Mouse (Mus musculus): ENCODE results near the gene Slc44a3. TPM values are rescaled to one million over a fixed set of nuclear protein-coding genes. Genes with fewer than 3 reads are reported as not detected.

Slc44a3 gene
- total RNA-seq, 2 experiments from 2014 or later = not detected

- no peak for TF ChIP-seq CTCF (conservative IDR thresholded peaks at IDR 0.05)
- Histone ChIP-seq H3K27ac (no peak overlapping the region), H3K4me3 (no peak overlapping the region)
- DNase-seq (ENCODE audit: low spot score in 2 of 2) = no peak
These were observed 51.2 kb downstream of the Slc44a3 start for GRCm38 (mm10) chr3:121480961-121481436.

DNA sequence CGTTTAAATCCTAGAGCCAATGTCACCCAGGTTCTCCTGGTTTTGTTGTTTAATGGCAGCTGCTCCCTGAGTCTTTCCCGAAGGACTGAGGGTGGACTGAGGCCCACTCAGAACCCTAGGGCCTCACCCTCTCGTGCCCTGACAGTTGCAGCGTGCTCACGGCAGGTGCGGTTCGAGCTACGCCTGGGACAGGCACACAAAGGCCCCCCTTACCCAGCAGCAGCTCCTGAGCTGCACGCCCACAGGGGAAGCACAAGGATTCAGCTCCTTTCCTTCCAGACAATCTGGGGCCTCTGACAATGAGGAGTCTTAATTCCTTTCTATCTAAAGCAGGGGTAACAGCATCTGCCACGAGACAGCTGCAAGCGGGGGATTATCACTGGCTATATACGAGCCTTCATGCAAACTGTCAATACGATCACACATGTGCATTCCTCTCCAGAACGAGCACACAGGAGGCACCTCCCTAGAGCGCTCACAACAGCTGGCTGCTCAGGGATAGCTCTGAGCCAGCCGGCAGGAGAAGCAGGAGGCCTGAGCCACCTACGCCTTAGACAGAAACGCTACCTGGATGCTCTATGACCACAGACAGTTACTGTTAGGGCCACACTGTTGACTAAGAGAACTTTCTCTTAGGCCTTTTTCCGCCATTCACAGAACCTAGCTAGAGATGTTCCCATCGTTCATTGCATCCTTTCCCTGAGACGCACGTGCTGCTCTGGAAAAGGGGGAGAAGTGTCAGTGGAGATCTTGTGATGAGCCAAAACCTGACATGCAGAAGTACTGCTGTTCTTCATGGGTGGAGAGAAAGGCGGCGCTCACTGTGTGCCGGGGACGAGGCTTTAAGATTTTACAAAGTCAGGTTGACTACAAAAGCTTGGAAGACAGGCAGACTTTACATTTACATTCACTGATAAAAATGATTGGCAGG, 51.9 kb downstream of the Slc44a3 start:
- no peak overlapping the region for H3K4me3 ChIP-seq
- no peak for DNase-seq (ENCODE audit: low spot score in 2 of 2)
- no peak for TF ChIP-seq CTCF (conservative IDR thresholded peaks at IDR 0.05)
- no peak overlapping the region for H3K27ac ChIP-seq

- no peak for TF ChIP-seq CTCF (conservative IDR thresholded peaks at IDR 0.05)
- no peak for DNase-seq (ENCODE audit: low spot score in 2 of 2)
- H3K27ac ChIP-seq = no peak overlapping the region
- H3K4me3 ChIP-seq = no peak overlapping the region
These were observed 57.5 kb downstream of the Slc44a3 start for GRCm38 (mm10) chr3:121474738-121475137.

DNA sequence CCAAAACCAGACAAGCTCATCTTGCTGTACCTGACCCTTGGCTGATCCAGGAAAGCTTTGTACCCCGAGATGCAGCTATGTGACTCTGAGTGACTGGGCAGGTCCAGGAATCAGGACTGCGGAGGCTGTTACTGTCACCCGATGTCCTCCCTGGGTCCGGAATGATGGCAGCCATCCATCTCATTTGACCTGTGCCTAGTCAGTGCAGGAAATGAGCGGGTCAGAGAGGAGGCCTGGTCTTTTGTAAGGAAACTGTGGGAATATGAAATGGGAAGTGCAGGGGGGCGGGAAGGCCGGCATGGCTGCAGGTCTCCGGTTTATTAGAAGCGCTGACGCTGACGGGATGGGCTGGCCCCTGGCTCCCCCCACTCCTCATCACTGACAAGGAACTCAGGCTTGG, 60.5 kb downstream of the Slc44a3 start:
- no peak for DNase-seq (ENCODE audit: low spot score in 2 of 2)
- no peak overlapping the region for H3K4me3 ChIP-seq
- H3K27ac ChIP-seq = no peak overlapping the region
- TF ChIP-seq CTCF (conservative IDR thresholded peaks at IDR 0.05) = no peak

- TF ChIP-seq CTCF (conservative IDR thresholded peaks at IDR 0.05) = no peak
- no peak for DNase-seq (ENCODE audit: low spot score in 2 of 2)
- peak overlapping the region; percentile 28; the same call in 1 of the 2 replicates for H3K27ac ChIP-seq
- no peak overlapping the region for H3K4me3 ChIP-seq
These were observed 62.8 kb downstream of the Slc44a3 start for GRCm38 (mm10) chr3:121469185-121469975.

DNA sequence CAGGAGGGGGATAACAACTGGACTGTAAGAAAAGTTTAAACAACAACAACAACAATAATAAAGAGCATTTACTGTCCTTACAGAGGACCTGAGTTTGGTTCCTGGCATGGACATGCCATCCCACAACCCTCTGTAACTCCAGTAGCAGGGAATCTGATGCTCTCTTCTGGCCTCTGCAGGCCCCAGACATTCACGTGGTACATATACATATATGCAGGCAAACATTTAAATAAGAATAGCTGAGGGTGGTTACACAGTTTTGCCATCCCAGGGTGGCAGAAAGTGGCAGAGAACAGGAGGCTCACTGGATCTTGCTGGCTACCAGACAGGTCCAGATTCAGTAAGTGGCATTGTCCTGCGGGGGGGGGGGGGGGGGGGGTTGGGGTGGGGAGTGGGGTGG, 64.1 kb downstream of the Slc44a3 start:
- H3K4me3 ChIP-seq = no peak overlapping the region
- H3K27ac ChIP-seq = no peak overlapping the region
- DNase-seq (ENCODE audit: low spot score in 2 of 2) = no peak
- no peak for TF ChIP-seq CTCF (conservative IDR thresholded peaks at IDR 0.05)

DNA sequence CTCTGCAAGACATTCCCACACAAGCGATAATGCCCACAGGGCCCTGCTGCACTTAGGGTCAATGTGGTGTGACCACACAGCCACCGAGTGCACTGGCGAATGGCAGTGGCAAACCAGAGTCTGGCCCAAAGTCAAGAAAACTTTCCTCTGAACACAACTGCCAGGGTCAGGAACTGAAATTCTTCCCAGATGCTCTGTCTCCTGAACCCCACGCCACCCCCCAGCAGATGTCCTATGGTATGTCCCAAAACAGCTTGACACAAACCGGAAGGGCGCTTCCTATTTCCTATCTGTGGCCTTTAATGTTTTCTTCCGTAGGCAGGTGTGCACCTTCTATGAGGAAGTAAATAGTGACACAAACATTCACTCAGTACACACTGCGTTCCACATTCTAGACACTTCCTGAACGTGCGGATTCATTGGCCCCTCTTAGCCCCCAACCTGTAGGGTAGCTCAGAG, 65.1 kb downstream of the Slc44a3 start:
- no peak for DNase-seq (ENCODE audit: low spot score in 2 of 2)
- Histone ChIP-seq H3K27ac (no peak overlapping the region), H3K4me3 (no peak overlapping the region)
- TF ChIP-seq CTCF (conservative IDR thresholded peaks at IDR 0.05) = no peak

DNA sequence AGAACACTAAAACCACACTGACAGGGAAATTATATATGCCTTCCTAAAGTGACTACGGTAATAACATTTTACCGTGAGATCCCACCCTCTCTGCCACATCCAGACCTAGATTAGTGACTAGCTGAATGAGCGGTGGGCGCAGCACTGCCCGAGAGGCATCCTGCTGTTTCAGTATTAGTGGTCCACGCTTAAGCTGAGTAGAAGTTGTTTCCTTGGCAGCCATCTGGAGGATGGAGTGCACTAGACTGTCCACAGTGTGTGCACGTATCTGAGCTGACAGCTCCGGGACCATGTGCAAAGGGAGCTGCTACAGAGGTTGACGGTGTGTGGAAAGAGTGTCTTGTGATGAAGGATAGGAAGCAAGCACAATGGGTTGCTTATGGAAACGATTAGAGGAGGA, 66.4 kb downstream of the Slc44a3 start:
- no peak overlapping the region for H3K27ac ChIP-seq
- DNase-seq (ENCODE audit: low spot score in 2 of 2) = no peak

GRCm38 (mm10) chr3:121464733-121465305, 67.4 kb downstream of the Slc44a3 start:
- Histone ChIP-seq H3K27ac (no peak overlapping the region; the same call in 1 of the 2 replicates), H3K4me3 (no peak overlapping the region)

More for the DNA sequence above, 66.4 kb downstream of the Slc44a3 start:
- H3K4me3 ChIP-seq = no peak overlapping the region
- no peak for TF ChIP-seq CTCF (conservative IDR thresholded peaks at IDR 0.05)

GRCm38 (mm10) chr3:121462782-121463181, 69.4 kb downstream of the Slc44a3 start:
- no peak overlapping the region for H3K4me3 ChIP-seq
- no peak for DNase-seq (ENCODE audit: low spot score in 2 of 2)
- no peak overlapping the region for H3K27ac ChIP-seq
- no peak for TF ChIP-seq CTCF (conservative IDR thresholded peaks at IDR 0.05)

More at GRCm38 (mm10) chr3:121464733-121465305, 67.4 kb downstream of the Slc44a3 start:
- no peak for DNase-seq (ENCODE audit: low spot score in 2 of 2)
- TF ChIP-seq CTCF (conservative IDR thresholded peaks at IDR 0.05) = no peak

DNA sequence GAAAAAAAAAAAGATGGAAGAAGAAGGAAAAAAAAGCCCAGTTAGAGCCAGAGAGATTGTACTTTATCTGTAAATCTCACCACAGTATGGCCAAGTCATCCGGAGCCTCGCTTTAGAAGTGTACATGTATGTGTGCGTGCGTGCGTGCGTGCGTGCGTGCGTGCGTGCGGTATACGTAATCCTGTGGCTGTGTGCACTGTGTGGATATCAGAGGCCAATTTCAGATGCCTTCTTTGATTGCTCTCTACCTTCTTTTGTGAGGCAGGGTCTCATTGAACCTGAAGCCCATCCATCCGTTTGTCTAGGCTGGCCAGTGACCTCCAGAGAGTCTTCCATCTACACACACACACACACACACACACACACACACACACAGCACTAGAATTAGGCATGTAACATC, 70.7 kb downstream of the Slc44a3 start:
- TF ChIP-seq CTCF (conservative IDR thresholded peaks at IDR 0.05) = no peak
- no peak overlapping the region for H3K27ac ChIP-seq
- no peak for DNase-seq (ENCODE audit: low spot score in 2 of 2)
- no peak overlapping the region for H3K4me3 ChIP-seq

DNA sequence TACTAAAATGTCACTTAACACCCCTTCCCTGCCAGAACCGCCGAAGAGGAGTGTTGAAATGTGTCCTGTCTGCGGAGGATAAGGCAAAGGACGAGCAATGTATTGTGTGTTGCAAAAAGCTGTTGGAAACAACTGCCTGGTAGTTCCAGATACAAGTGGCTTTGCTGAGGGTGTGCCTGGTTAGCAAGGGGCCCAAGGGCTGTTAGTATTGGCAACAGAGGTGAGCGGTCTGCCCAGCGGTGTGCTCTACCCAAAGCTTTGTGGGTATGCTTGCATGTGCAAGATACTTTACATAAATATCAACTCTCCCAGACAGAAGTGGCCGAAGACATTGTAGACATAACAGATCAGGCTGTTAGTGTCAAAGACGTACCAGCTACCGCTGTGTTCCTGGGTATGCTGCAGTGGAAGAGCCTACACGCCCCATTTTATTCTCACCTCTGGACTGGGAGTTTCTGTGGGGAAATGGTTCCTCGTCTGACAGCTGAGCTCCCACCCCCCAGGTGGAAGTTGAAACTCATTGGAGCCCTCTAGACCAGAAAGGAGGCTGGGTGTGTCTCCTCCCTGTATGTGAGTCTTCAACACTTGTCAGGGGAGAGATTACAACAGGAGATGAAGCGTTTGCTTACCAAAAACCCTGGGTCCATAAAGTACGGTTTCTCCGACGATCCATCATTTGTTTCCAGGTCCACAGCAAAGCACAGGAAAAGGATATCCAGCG, 71.6 kb downstream of the Slc44a3 start:
- Histone ChIP-seq H3K27ac (no peak overlapping the region), H3K4me3 (no peak overlapping the region)
- no peak for DNase-seq (ENCODE audit: low spot score in 2 of 2)
- TF ChIP-seq CTCF (conservative IDR thresholded peaks at IDR 0.05) = no peak

All from layer of hippocampus, adult 2 months (tissue).